Mouse (Mus musculus) CH12.LX (cell line): ENCODE results near the gene Wdr26. TPM values are rescaled to one million over a fixed set of nuclear protein-coding genes. Genes with fewer than 3 reads are reported as not detected.

Source experiments
- DNase-seq: peaks from one replicate; pipeline ENCODE4 v3.0.0-alpha.2; 2013; ENCODE audit errors: extremely low read depth
- H3K27ac ChIP-seq: 2 replicates; pipeline ENCODE4 v1.5.1; 2012; ENCODE audit warnings: low read depth, mild to moderate bottlenecking, control low read depth, moderate library complexity; ENCODE audit not compliant: insufficient read depth
- H3K27me3 ChIP-seq: replicated peaks from 2 replicates; pipeline ENCODE3; 2012; ENCODE audit warnings: inconsistent platforms
- H3K36me3 ChIP-seq, 2 experiments: replicated peaks in 1 of 2; 2 replicates each; pipeline versions ENCODE3 to v1.6.1; 2012; ENCODE audit warnings: inconsistent platforms in 1 of 2, low read length in 1 of 2, mild to moderate bottlenecking in 1 of 2, mixed read lengths in 1 of 2, moderate library complexity in 1 of 2; ENCODE audit not compliant: control insufficient read depth in 1 of 2, insufficient read depth in 1 of 2
- H3K4me1 ChIP-seq, 2 experiments: 2 replicates each; pipeline ENCODE4 v1.6.1; 2012; ENCODE audit warnings: inconsistent platforms in 1 of 2, moderate library complexity in 1 of 2; ENCODE audit not compliant: insufficient read depth in 2 of 2, control insufficient read depth in 1 of 2
- H3K4me2 ChIP-seq: 2 replicates; pipeline ENCODE4 v1.6.1; 2012; ENCODE audit warnings: low read depth, mild to moderate bottlenecking, control low read depth; ENCODE audit not compliant: poor library complexity, insufficient read depth, severe bottlenecking
- H3K4me3 ChIP-seq, 3 experiments: fragments of 150-350 bp in 1 of 3; sonication (generic) in 1 of 3; replicated peaks in 1 of 3; 2 replicates each; pipeline versions ENCODE3 to v1.5.1; 2011 to 2012; ENCODE audit warnings: low read depth in 2 of 3, low read length in 2 of 3, mild to moderate bottlenecking in 2 of 3, moderate library complexity in 2 of 3, control low read depth in 1 of 3, improper control_type of control experiment in 1 of 3, inconsistent platforms in 1 of 3, mixed read lengths in 1 of 3; ENCODE audit not compliant: poor library complexity in 1 of 3
- H3K79me2 ChIP-seq: replicated peaks from 2 replicates; pipeline ENCODE4 v1.6.1; 2012; ENCODE audit warnings: mild to moderate bottlenecking, moderate library complexity; ENCODE audit not compliant: control insufficient read depth, poor library complexity, insufficient read depth, severe bottlenecking; ENCODE audit errors: extremely low read depth
- H3K9ac ChIP-seq: 2 replicates; pipeline ENCODE4 v1.6.1; 2012; ENCODE audit warnings: low read depth, mild to moderate bottlenecking, control low read depth, moderate library complexity; ENCODE audit not compliant: insufficient read depth
- H3K9me3 ChIP-seq: replicated peaks from 2 replicates; pipeline ENCODE3; 2012; ENCODE audit warnings: low read length, inconsistent platforms, mixed read lengths
- BHLHE40 ChIP-seq: IDR thresholded peaks from 2 replicates; pipeline ENCODE4 v1.6.1; 2011; ENCODE audit warnings: mild to moderate bottlenecking, low read depth, low read length, improper control_type of control experiment
- CHD1 ChIP-seq: IDR thresholded peaks from 2 replicates; pipeline ENCODE4 v1.6.1; 2012; ENCODE audit warnings: low read depth, low read length, improper control_type of control experiment, inconsistent platforms
- CHD2 ChIP-seq: IDR thresholded peaks from 2 replicates; pipeline ENCODE4 v1.6.1; 2011; ENCODE audit warnings: low read length, improper control_type of control experiment
- CTCF ChIP-seq, 2 experiments: IDR thresholded peaks in 1 of 2; conservative IDR thresholded peaks in 1 of 2; 2 replicates each; pipeline ENCODE4 v1.5.1; 2011 to 2012; ENCODE audit warnings: low read depth in 2 of 2, low read length in 2 of 2, improper control_type of control experiment in 1 of 2, inconsistent platforms in 1 of 2, mild to moderate bottlenecking in 1 of 2, moderate library complexity in 1 of 2
- E2F4 ChIP-seq: IDR thresholded peaks from 2 replicates; pipeline ENCODE4 v1.6.1; 2011; ENCODE audit warnings: low read depth, low read length, improper control_type of control experiment; ENCODE audit not compliant: insufficient replicate concordance
- ELF1 ChIP-seq: IDR thresholded peaks from 2 replicates; pipeline ENCODE4 v1.6.1; 2014; ENCODE audit warnings: low read depth, mild to moderate bottlenecking, inconsistent platforms, low read length, improper control_type of control experiment
- ETS1 ChIP-seq: conservative IDR thresholded peaks from 2 replicates; pipeline ENCODE4 v1.6.1; 2012; ENCODE audit warnings: low read depth, mild to moderate bottlenecking, inconsistent platforms, low read length, improper control_type of control experiment, moderate library complexity
- HCFC1 ChIP-seq: IDR thresholded peaks from 2 replicates; pipeline ENCODE4 v1.6.1; 2012; ENCODE audit warnings: low read depth, mild to moderate bottlenecking, inconsistent platforms, low read length, improper control_type of control experiment
- IRF4 ChIP-seq: IDR thresholded peaks from 2 replicates; pipeline ENCODE4 v1.6.1; 2014; ENCODE audit warnings: low read depth, mild to moderate bottlenecking, inconsistent platforms, low read length, improper control_type of control experiment
- JUN ChIP-seq: IDR thresholded peaks from 2 replicates; pipeline ENCODE4 v1.6.1; 2011; ENCODE audit warnings: low read depth, mild to moderate bottlenecking, low read length, improper control_type of control experiment, moderate library complexity; ENCODE audit not compliant: insufficient read depth
- JUND ChIP-seq: conservative IDR thresholded peaks from 2 replicates; pipeline ENCODE4 v1.6.1; 2011; ENCODE audit warnings: low read depth, low read length, improper control_type of control experiment
- MAFK ChIP-seq: IDR thresholded peaks from 2 replicates; pipeline ENCODE4 v1.6.1; 2011; ENCODE audit warnings: low read length, improper control_type of control experiment; ENCODE audit not compliant: insufficient replicate concordance
- MAX ChIP-seq: IDR thresholded peaks from 2 replicates; pipeline ENCODE4 v1.6.1; 2011; ENCODE audit warnings: low read length, improper control_type of control experiment
- MAZ ChIP-seq: IDR thresholded peaks from 2 replicates; pipeline ENCODE4 v1.6.1; 2012; ENCODE audit warnings: low read depth, mild to moderate bottlenecking, inconsistent platforms, low read length, improper control_type of control experiment, moderate library complexity
- MEF2A ChIP-seq: IDR thresholded peaks from 2 replicates; pipeline ENCODE4 v1.6.1; 2014; ENCODE audit warnings: low read depth, mild to moderate bottlenecking, inconsistent platforms, low read length, improper control_type of control experiment, borderline replicate concordance
- NRF1 ChIP-seq: IDR thresholded peaks from 2 replicates; pipeline ENCODE4 v1.6.1; 2014; ENCODE audit warnings: low read depth, mild to moderate bottlenecking, inconsistent platforms, low read length, improper control_type of control experiment, moderate library complexity
- PAX5 ChIP-seq: IDR thresholded peaks from 2 replicates; pipeline ENCODE4 v1.6.1; 2012; ENCODE audit warnings: low read length, inconsistent platforms, mixed read lengths
- POLR2AphosphoS2 ChIP-seq: IDR thresholded peaks from 2 replicates; pipeline ENCODE4 v1.6.1; 2011; ENCODE audit warnings: low read depth, low read length, improper control_type of control experiment
- RAD21 ChIP-seq: IDR thresholded peaks from 2 replicates; pipeline ENCODE4 v1.6.1; 2011; ENCODE audit warnings: low read depth, mild to moderate bottlenecking, low read length, improper control_type of control experiment, moderate library complexity
- RCOR1 ChIP-seq: conservative IDR thresholded peaks from 2 replicates; pipeline ENCODE4 v1.6.1; 2012; ENCODE audit warnings: low read depth, mild to moderate bottlenecking, inconsistent platforms, low read length, improper control_type of control experiment
- SIN3A ChIP-seq: IDR thresholded peaks from 2 replicates; pipeline ENCODE4 v1.6.1; 2012; ENCODE audit warnings: low read length, improper control_type of control experiment, inconsistent platforms
- SMC3 ChIP-seq: IDR thresholded peaks from 2 replicates; pipeline ENCODE4 v1.6.1; 2011; ENCODE audit warnings: low read depth, low read length, improper control_type of control experiment
- TBP ChIP-seq: conservative IDR thresholded peaks from 2 replicates; pipeline ENCODE4 v1.6.1; 2011; ENCODE audit warnings: low read depth, low read length, improper control_type of control experiment
- TCF12 ChIP-seq: IDR thresholded peaks from 2 replicates; pipeline ENCODE4 v1.6.1; 2014; ENCODE audit warnings: low read depth, mild to moderate bottlenecking, inconsistent platforms, low read length, improper control_type of control experiment
- UBTF ChIP-seq: IDR thresholded peaks from 2 replicates; pipeline ENCODE4 v1.6.1; 2012; ENCODE audit warnings: low read depth, mild to moderate bottlenecking, inconsistent platforms, low read length, improper control_type of control experiment, moderate library complexity
- USF1 ChIP-seq: IDR thresholded peaks from 2 replicates; pipeline ENCODE4 v1.6.1; 2014; ENCODE audit warnings: low read depth, mild to moderate bottlenecking, inconsistent platforms, low read length, improper control_type of control experiment
- USF2 ChIP-seq: conservative IDR thresholded peaks from 2 replicates; pipeline ENCODE4 v1.6.1; 2011; ENCODE audit warnings: low read depth, low read length, improper control_type of control experiment
- ZC3H11A ChIP-seq: IDR thresholded peaks from 2 replicates; pipeline ENCODE4 v1.6.1; 2012; ENCODE audit warnings: low read depth, mild to moderate bottlenecking, inconsistent platforms, low read length, improper control_type of control experiment
- ZNF384 ChIP-seq: IDR thresholded peaks from 2 replicates; pipeline ENCODE4 v1.6.1; 2012; ENCODE audit warnings: low read depth, low read length, improper control_type of control experiment, inconsistent platforms
- dilution Hi-C: fragments of 300-500 bp; cut with MboI; formaldehyde crosslinking; loops from 2 replicates; pipeline ENCODE4 v1.14.3; 2020; ENCODE audit warnings: low sequenced_read_pairs; ENCODE audit not compliant: extremely low pct_unique_long_range_greater_than_20kb, extremely low pct_ligation_motif_present
- in situ Hi-C: fragments of 300-500 bp; cut with MboI; formaldehyde crosslinking; loops from 3 replicates; pipeline ENCODE4 v1.14.3; 2019; ENCODE audit warnings: low sequenced_read_pairs, low pct_ligation_motif_present, low pct_unique_long_range_greater_than_20kb, mixed read lengths
- polyA plus RNA-seq: library from polyadenylated mRNA; unstranded; fragments of >175 nt; gene quantifications from 2 replicates; pipeline ENCODE4 v1.2.1, GENCODE M21; 2012; ENCODE audit warnings: low read depth; ENCODE audit not compliant: insufficient read length
- total RNA-seq, 2 experiments: library from RNA; depleted of rRNA; stranded (reverse); fragments of 300-350 nt in 1 of 2; fragments of >200 nt in 1 of 2; gene quantifications; 2 replicates each; pipeline ENCODE4 v1.2.3; 2012 to 2014

The Wdr26 gene
- total and polyA plus RNA-seq, 3 experiments = 32.4 to 65.0 (median 34.2) TPM

GRCm38 (mm10) chr1:181257585-181258555 lies 46.1 kb upstream of the Wdr26 start (continued):
- TF ChIP-seq JUND = peak; percentile 73; the same call in 1 of the 2 replicates
- TF ChIP-seq ZNF384 = peak; percentile 91
- peak; percentile 81; the same call in 1 of the 2 replicates for TF ChIP-seq IRF4
- no peak for TF ChIP-seq SMC3
- TF ChIP-seq CHD1 = peak; percentile 54; the same call in 1 of the 2 replicates
- TF ChIP-seq UBTF = no peak
- no peak; the same call in 1 of the 2 replicates for TF ChIP-seq JUN
- TF ChIP-seq ELF1 = no peak
- peak; percentile 50 for TF ChIP-seq BHLHE40
- no peak for TF ChIP-seq PAX5
- TF ChIP-seq TBP = no peak
- TF ChIP-seq ZC3H11A = no peak
- TF ChIP-seq RCOR1 = 0 out of 2 replicates have a peak, but pooled peaks have one; percentile 36
- peak; percentile 39; the same call in 1 of the 2 replicates for TF ChIP-seq MEF2A
- 0 out of 2 replicates have a peak, but pooled peaks have one; percentile 13 for TF ChIP-seq ETS1
- TF ChIP-seq USF2 = no peak
- no peak for TF ChIP-seq CTCF (conservative IDR thresholded peaks at IDR 0.05 in 1 of 2, IDR thresholded peaks at IDR 0.05 in 1 of 2; ENCODE audit: low read depth in 2 of 2, low read length in 2 of 2)
- TF ChIP-seq MAFK = no peak

- Histone ChIP-seq H3K9me3 (no peaks in the 10 kb centered on the region), H3K36me3 (no peaks in the 10 kb centered on the region), H3K27me3 (no peaks in the 10 kb centered on the region), H3K27ac (peak overlapping the region; percentile 95), H3K4me3 (peak overlapping the region; percentile 44 to 62 (median 51)), H3K79me2 (no peaks in the 10 kb centered on the region), H3K4me2 (peak overlapping the region; percentile 89), H3K4me1 (peaks cover 30 to 65% of the 10 kb centered on the region in 2 experiments), H3K9ac (peak overlapping the region; percentile 71)
- in situ Hi-C loops = no loop called here
- peak; percentile 84 for DNase-seq
- dilution Hi-C loops = no loop called here
- TF ChIP-seq MEF2A = no peak
- no peak for TF ChIP-seq JUND
- TF ChIP-seq CHD1 = no peak
- peak; percentile 30 for TF ChIP-seq TCF12
- TF ChIP-seq CTCF (conservative IDR thresholded peaks at IDR 0.05 in 1 of 2, IDR thresholded peaks at IDR 0.05 in 1 of 2; ENCODE audit: low read depth in 2 of 2, low read length in 2 of 2) = no peak
- TF ChIP-seq POLR2AphosphoS2 = peak; percentile 51; the same call in 1 of the 2 replicates
- TF ChIP-seq NRF1 = 0 out of 2 replicates have a peak, but pooled peaks have one; percentile 26
- no peak for TF ChIP-seq CHD2
- 0 out of 2 replicates have a peak, but pooled peaks have one; percentile 16 for TF ChIP-seq HCFC1
- TF ChIP-seq JUN = no peak
- TF ChIP-seq USF2 = no peak
- TF ChIP-seq RAD21 = no peak
- no peak for TF ChIP-seq ZC3H11A
- no peak for TF ChIP-seq PAX5
- no peak for TF ChIP-seq USF1
- peak; percentile 92 for TF ChIP-seq MAZ
- TF ChIP-seq E2F4 = no peak
- peak; percentile 9; the same call in 1 of the 2 replicates for TF ChIP-seq SIN3A
- TF ChIP-seq ELF1 = peak; percentile 16; the same call in 1 of the 2 replicates
- no peak for TF ChIP-seq UBTF
- TF ChIP-seq MAX = peak; percentile 45
- 0 out of 2 replicates have a peak, but pooled peaks have one; percentile 24 for TF ChIP-seq ZNF384
- no peak for TF ChIP-seq SMC3
- no peak for TF ChIP-seq MAFK
These were observed 45.1 kb upstream of the Wdr26 start for GRCm38 (mm10) chr1:181256689-181257584.
